Mouse (Mus musculus) CH12.LX (cell line): ENCODE results near the gene Pcdh15.

Experiments used
- CTCF ChIP-seq, 2 experiments: IDR thresholded peaks in 1 of 2; conservative IDR thresholded peaks in 1 of 2; 2 replicates each; pipeline ENCODE4 v1.5.1; 2011 to 2012; ENCODE audit warnings: low read depth in 2 of 2, low read length in 2 of 2, improper control_type of control experiment in 1 of 2, inconsistent platforms in 1 of 2, mild to moderate bottlenecking in 1 of 2, moderate library complexity in 1 of 2
- EP300 ChIP-seq: IDR thresholded peaks from 2 replicates; pipeline ENCODE4 v1.6.1; 2011; ENCODE audit warnings: low read length, improper control_type of control experiment
- MAFK ChIP-seq: IDR thresholded peaks from 2 replicates; pipeline ENCODE4 v1.6.1; 2011; ENCODE audit warnings: low read length, improper control_type of control experiment; ENCODE audit not compliant: insufficient replicate concordance
- NRF1 ChIP-seq: IDR thresholded peaks from 2 replicates; pipeline ENCODE4 v1.6.1; 2014; ENCODE audit warnings: low read depth, mild to moderate bottlenecking, inconsistent platforms, low read length, improper control_type of control experiment, moderate library complexity
- POLR2A ChIP-seq: IDR thresholded peaks from 2 replicates; pipeline ENCODE4 v1.6.1; 2011; ENCODE audit warnings: low read depth, mild to moderate bottlenecking, improper control_type of control experiment, low read length
- RAD21 ChIP-seq: IDR thresholded peaks from 2 replicates; pipeline ENCODE4 v1.6.1; 2011; ENCODE audit warnings: low read depth, mild to moderate bottlenecking, low read length, improper control_type of control experiment, moderate library complexity
- RCOR1 ChIP-seq: conservative IDR thresholded peaks from 2 replicates; pipeline ENCODE4 v1.6.1; 2012; ENCODE audit warnings: low read depth, mild to moderate bottlenecking, inconsistent platforms, low read length, improper control_type of control experiment
- SMC3 ChIP-seq: IDR thresholded peaks from 2 replicates; pipeline ENCODE4 v1.6.1; 2011; ENCODE audit warnings: low read depth, low read length, improper control_type of control experiment

- no peak for TF ChIP-seq CTCF (conservative IDR thresholded peaks at IDR 0.05 in 1 of 2, IDR thresholded peaks at IDR 0.05 in 1 of 2; ENCODE audit: low read depth in 2 of 2, low read length in 2 of 2)
- TF ChIP-seq POLR2A = no peak
- TF ChIP-seq RAD21 = no peak
- no peak for TF ChIP-seq RCOR1
- TF ChIP-seq SMC3 = no peak
- no peak for TF ChIP-seq MAFK
- TF ChIP-seq EP300 = no peak
- no peak for TF ChIP-seq NRF1
Measured at GRCm38 (mm10) chr10:74098296-74098695, 999.2 kb downstream of the Pcdh15 start.
